Mouse (Mus musculus) hindbrain, embryonic 14.5 days (tissue): Measurements from ENCODE around the gene Rplp2. TPM values are rescaled to one million over a fixed set of nuclear protein-coding genes. Genes with fewer than 3 reads are reported as not detected.
"Not testable (repeated sequence)": the region's sequence is repeated elsewhere in the genome, so short reads cannot be mapped to it uniquely, and the experiment has no call there.

Source experiments
- ATAC-seq: fragments of 200-750 bp; cut with Nextera tagmentation; 2 replicates; pipeline ENCODE4 v1.8.0; 2017; ENCODE audit warnings: moderate number of reproducible peaks, mild to moderate bottlenecking, moderate TSS enrichment, moderate library complexity; ENCODE audit not compliant: low FRiP score
- DNase-seq: peaks from one replicate; pipeline ENCODE4 v3.0.0-alpha.2; 2015; ENCODE audit warnings: low spot score
- H3K27ac ChIP-seq: fragments of 300-500 bp; sonication (generic); 2 replicates; pipeline ENCODE4 v1.5.1; 2014; ENCODE audit warnings: mild to moderate bottlenecking, moderate library complexity
- H3K27me3 ChIP-seq: fragments of 300-500 bp; sonication (generic); 2 replicates; pipeline ENCODE4 v1.6.1; 2014; ENCODE audit warnings: mild to moderate bottlenecking, low read length, mixed read lengths; ENCODE audit not compliant: control insufficient read depth, insufficient read depth
- H3K36me3 ChIP-seq: fragments of 300-500 bp; sonication (generic); replicated peaks from 2 replicates; pipeline ENCODE4 v1.6.1; 2014; ENCODE audit not compliant: control insufficient read depth, insufficient read depth
- H3K4me1 ChIP-seq: fragments of 300-500 bp; sonication (generic); replicated peaks from 2 replicates; pipeline ENCODE4 v1.6.1; 2014; ENCODE audit warnings: antibody characterized with exemption, low read length, mixed read lengths; ENCODE audit not compliant: control insufficient read depth, insufficient read depth
- H3K4me2 ChIP-seq: fragments of 300-500 bp; sonication (generic); replicated peaks from 2 replicates; pipeline ENCODE4 v1.6.1; 2014; ENCODE audit warnings: mild to moderate bottlenecking, moderate library complexity
- H3K4me3 ChIP-seq: fragments of 300-500 bp; sonication (generic); replicated peaks from 2 replicates; pipeline ENCODE4 v1.5.1; 2014; ENCODE audit warnings: mild to moderate bottlenecking, low read length
- H3K9ac ChIP-seq: fragments of 300-500 bp; sonication (generic); 2 replicates; pipeline ENCODE4 v1.6.1; 2014
- H3K9me3 ChIP-seq: fragments of 300-500 bp; sonication (generic); 2 replicates; pipeline ENCODE4 v1.6.1; 2016; ENCODE audit warnings: low read length; ENCODE audit not compliant: control insufficient read depth
- whole genome bisulfite sequencing: fragments of 180-500 bp; shearing (Covaris S2); extraction: QIAGEN DNeasy Blood & Tissue Kit; methylation state at CpG from one replicate; pipeline ENCODE4 v1.1.7; 2014; 5-methylcytosine and 5-hydroxymethylcytosine counted together
- polyA plus RNA-seq: library from polyadenylated mRNA; unstranded; fragments of >200 nt; fragmentation: Nextera tagmentation; extraction: Ambion mirVana; gene quantifications from 2 replicates; pipeline ENCODE4 v1.2.1, GENCODE M21; 2014

Gene Rplp2
- polyA plus RNA-seq, 1 experiment from 2014 or later = 782 TPM

- ATAC-seq (no peak), DNase-seq (no peak)
- 92% methylated on average over 13 of the region's 13 CpGs for WGBS
- no peak overlapping the region for H3K4me3 ChIP-seq
- no peaks in the 10 kb centered on the region for H3K9me3 ChIP-seq
- H3K4me1 ChIP-seq = peaks cover 19% of the 10 kb centered on the region
- 0 out of 2 replicates have a peak overlapping the region, but pooled peaks have one; percentile 45 for H3K9ac ChIP-seq
- H3K4me2 ChIP-seq = no peak overlapping the region
- no peak overlapping the region for H3K27ac ChIP-seq
- no peaks in the 10 kb centered on the region for H3K27me3 ChIP-seq
- no peaks in the 10 kb centered on the region; the same call in 1 of the 2 replicates for H3K36me3 ChIP-seq
Measured at GRCm38 (mm10) chr7:141442199-141442598, 5.0 kb upstream of the Rplp2 start.

GRCm38 (mm10) chr7:141443081-141443821 lies 3.9 kb upstream of the Rplp2 start:
- no peak overlapping the region for H3K27ac ChIP-seq
- H3K4me2 ChIP-seq = peak overlapping the region; percentile 54
- H3K4me3 ChIP-seq = peak overlapping the region; percentile 28
- H3K9ac ChIP-seq = peak overlapping the region; percentile 45
- H3K4me1 ChIP-seq = peaks cover 21% of the 10 kb centered on the region
- no peaks in the 10 kb centered on the region for H3K9me3 ChIP-seq
- H3K36me3 ChIP-seq = no peaks in the 10 kb centered on the region; the same call in 1 of the 2 replicates
- no peaks in the 10 kb centered on the region for H3K27me3 ChIP-seq
- ATAC-seq = no peak
- 28% methylated on average over 12 of the region's 12 CpGs for WGBS
- DNase-seq = no peak

GRCm38 (mm10) chr7:141443828-141444237 lies 3.3 kb upstream of the Rplp2 start, which contains the start of gene Pidd1:
TSS of gene Pidd1 (minus strand) at chr7:141444025.
- Histone ChIP-seq H3K36me3 (peaks cover 5% of the 10 kb centered on the region), H3K4me2 (peak within 1 kb of the TSS; percentile 54), H3K4me1 (peaks cover 27% of the 10 kb centered on the region), H3K9me3 (no peaks in the 10 kb centered on the region), H3K27me3 (no peaks in the 10 kb centered on the region), H3K4me3 (peak within 1 kb of the TSS; percentile 28), H3K9ac (peak within 1 kb of the TSS; percentile 45), H3K27ac (no peak within 1 kb of the TSS)
- peak; percentile 39 for DNase-seq
- no peak for ATAC-seq
- WGBS = 0% methylated on average over 25 of the region's 25 CpGs

- ATAC-seq, H3K9ac ChIP-seq, H3K27me3 ChIP-seq, DNase-seq, H3K9me3 ChIP-seq, H3K27ac ChIP-seq: not testable (repeated sequence)
- 86% methylated on average over 3 of the region's 3 CpGs for WGBS
- H3K4me1 ChIP-seq = peaks cover 27% of the 10 kb centered on the region
- peaks cover 30% of the 10 kb centered on the region for H3K36me3 ChIP-seq
- H3K4me3 ChIP-seq = peak overlapping the region; percentile 83; the same call in 1 of the 2 replicates
- H3K4me2 ChIP-seq = peak overlapping the region; percentile 75; the same call in 1 of the 2 replicates
Measured at GRCm38 (mm10) chr7:141446374-141446773, 796 bp upstream of the Rplp2 start.

GRCm38 (mm10) chr7:141451928-141452327 lies 4.8 kb downstream of the Rplp2 start:
- no peak for ATAC-seq
- peaks cover 20% of the 10 kb centered on the region for H3K4me1 ChIP-seq

GRCm38 (mm10) chr7:141453636-141454035 lies 6.5 kb downstream of the Rplp2 start:
- Histone ChIP-seq H3K9me3 (no peaks in the 10 kb centered on the region), H3K36me3 (peaks cover 38% of the 10 kb centered on the region), H3K27ac (no peak overlapping the region), H3K4me1 (peaks cover 13% of the 10 kb centered on the region), H3K9ac (no peak overlapping the region), H3K4me2 (no peak overlapping the region), H3K27me3 (no peaks in the 10 kb centered on the region), H3K4me3 (no peak overlapping the region)
- 84% methylated on average over 2 of the region's 2 CpGs for WGBS
- no peak for DNase-seq
- no peak for ATAC-seq

More at GRCm38 (mm10) chr7:141451928-141452327, 4.8 kb downstream of the Rplp2 start:
- DNase-seq = no peak
- Histone ChIP-seq H3K9me3 (no peaks in the 10 kb centered on the region), H3K4me3 (no peak overlapping the region), H3K9ac (no peak overlapping the region), H3K27ac (no peak overlapping the region), H3K27me3 (no peaks in the 10 kb centered on the region), H3K4me2 (no peak overlapping the region), H3K36me3 (peaks cover 40% of the 10 kb centered on the region)

- under 1% methylated on average over 45 of the region's 45 CpGs for WGBS
- Histone ChIP-seq H3K27me3 (peaks cover 6% of the 10 kb centered on the region), H3K27ac (peak within 1 kb of the TSS; percentile 40), H3K4me1 (peaks cover 11% of the 10 kb centered on the region; the same call in 1 of the 2 replicates), H3K4me3 (peak within 1 kb of the TSS; percentile 48), H3K36me3 (peaks cover 35% of the 10 kb centered on the region), H3K4me2 (peak within 1 kb of the TSS; percentile 76), H3K9me3 (no peaks in the 10 kb centered on the region), H3K9ac (peak within 1 kb of the TSS; percentile 66)
- DNase-seq = peak; percentile 80
- peak; percentile 73 for ATAC-seq
Measured at GRCm38 (mm10) chr7:141454967-141455551, 7.9 kb downstream of the Rplp2 start, which contains the start of gene Pnpla2. TSS of gene Pnpla2 (plus strand) at chr7:141455198.

GRCm38 (mm10) chr7:141455610-141456314 lies 8.6 kb downstream of the Rplp2 start:
- DNase-seq (no peak), ATAC-seq (peak; percentile 37; the same call in 1 of the 2 replicates)
- Histone ChIP-seq H3K4me1 (peaks cover 11% of the 10 kb centered on the region; the same call in 1 of the 2 replicates), H3K4me3 (peak overlapping the region; percentile 48), H3K9me3 (no peaks in the 10 kb centered on the region), H3K27me3 (peaks cover 13% of the 10 kb centered on the region), H3K4me2 (peak overlapping the region; percentile 76), H3K36me3 (peaks cover 28% of the 10 kb centered on the region), H3K9ac (peak overlapping the region; percentile 66), H3K27ac (peak overlapping the region; percentile 40)
- 2% methylated on average over 23 of the region's 23 CpGs for WGBS

GRCm38 (mm10) chr7:141456739-141457138 lies 9.6 kb downstream of the Rplp2 start:
- Histone ChIP-seq H3K9ac (no peak overlapping the region), H3K4me1 (peaks cover 11% of the 10 kb centered on the region; the same call in 1 of the 2 replicates), H3K36me3 (peaks cover 18% of the 10 kb centered on the region), H3K27ac (no peak overlapping the region), H3K27me3 (peaks cover 23% of the 10 kb centered on the region), H3K4me2 (peak overlapping the region; percentile 76; the same call in 1 of the 2 replicates), H3K4me3 (no peak overlapping the region), H3K9me3 (no peaks in the 10 kb centered on the region)
- no peak for DNase-seq
- 91% methylated on average over 6 of the region's 6 CpGs for WGBS
- ATAC-seq = no peak
